Mouse (Mus musculus) heart, adult 11 months (tissue): ENCODE measurements around the gene Pptc7.

Experiments
- DNase-seq: peaks from one replicate; pipeline ENCODE4 v3.0.0; 2022

The Pptc7 gene

GRCm38 (mm10) chr5:122267899-122268298 is 16.3 kb upstream of the Pptc7 start:
- peak; percentile 92 for DNase-seq

- DNase-seq, result no peak
Measured at GRCm38 (mm10) chr5:122268858-122269604, 15.1 kb upstream of the Pptc7 start.

GRCm38 (mm10) chr5:122272821-122273220 is 11.3 kb upstream of the Pptc7 start:
- DNase-seq, result no peak

GRCm38 (mm10) chr5:122274785-122275184 is 9.4 kb upstream of the Pptc7 start:
- peak; percentile 93 for DNase-seq

GRCm38 (mm10) chr5:122278946-122279345 is 5.2 kb upstream of the Pptc7 start:
- no peak for DNase-seq

GRCm38 (mm10) chr5:122279799-122280421 is 4.3 kb upstream of the Pptc7 start:
- DNase-seq, result peak; percentile 88

- no peak for DNase-seq
Measured at GRCm38 (mm10) chr5:122280422-122280826, 3.7 kb upstream of the Pptc7 start.

- peak; percentile 94 for DNase-seq
Measured at GRCm38 (mm10) chr5:122280827-122281462, 3.2 kb upstream of the Pptc7 start.

GRCm38 (mm10) chr5:122283828-122284182 is 360 bp upstream of the Pptc7 start:
- no peak for DNase-seq

GRCm38 (mm10) chr5:122285029-122285766 is 1.0 kb downstream of the Pptc7 start:
- DNase-seq, result peak; percentile 96

GRCm38 (mm10) chr5:122285767-122286150 is 1.6 kb downstream of the Pptc7 start:
- DNase-seq, result no peak

GRCm38 (mm10) chr5:122286191-122286590 is 2.0 kb downstream of the Pptc7 start:
- peak; percentile 85 for DNase-seq

- peak; percentile 58 for DNase-seq
Measured at GRCm38 (mm10) chr5:122287026-122287425, 2.9 kb downstream of the Pptc7 start.

GRCm38 (mm10) chr5:122288147-122288811 is 4.1 kb downstream of the Pptc7 start:
- DNase-seq, result peak; percentile 96

- DNase-seq, result no peak
Measured at GRCm38 (mm10) chr5:122291149-122291548, 7.0 kb downstream of the Pptc7 start.

GRCm38 (mm10) chr5:122291553-122292339 is 7.6 kb downstream of the Pptc7 start:
- peak; percentile 88 for DNase-seq

- peak; percentile 82 for DNase-seq
Measured at GRCm38 (mm10) chr5:122293131-122293530, 9.0 kb downstream of the Pptc7 start.

GRCm38 (mm10) chr5:122294219-122294735 is 10.1 kb downstream of the Pptc7 start:
- DNase-seq, result no peak

- DNase-seq, result peak; percentile 89
Measured at GRCm38 (mm10) chr5:122295113-122295935, 11.2 kb downstream of the Pptc7 start.

- peak; percentile 92 for DNase-seq
Measured at GRCm38 (mm10) chr5:122300071-122300518, 15.9 kb downstream of the Pptc7 start.
